Mouse (Mus musculus): ENCODE data around the gene Rfx7. TPM values are rescaled to one million over a fixed set of nuclear protein-coding genes. Genes with fewer than 3 reads are reported as not detected.

Rfx7 gene
- total and polyA plus RNA-seq, 2 experiments from 2014 or later = 12.2 to 48.2 TPM

DNA sequence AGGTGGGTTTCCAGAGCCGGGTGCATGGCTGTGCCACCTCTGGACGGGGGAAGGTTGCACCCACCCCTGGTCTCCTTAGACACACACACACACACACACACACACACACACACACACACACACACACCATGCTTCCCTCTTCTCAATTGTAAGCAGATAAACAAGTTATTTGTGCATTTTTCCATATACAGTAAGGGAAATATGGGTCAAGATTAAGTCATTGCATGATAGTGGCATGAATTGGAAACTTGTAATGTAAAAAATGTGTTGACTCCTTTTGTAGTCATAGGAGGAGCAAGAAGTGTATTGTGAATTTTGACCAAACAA, 1.0 kb downstream of the Rfx7 start:
- no peak for TF ChIP-seq CTCF (IDR thresholded peaks at IDR 0.05)
- Histone ChIP-seq H3K9me3 (ENCODE audit: low read length) (no peaks in the 10 kb centered on the region), H3K27ac (ENCODE audit: low read depth, low read length) (peak overlapping the region; percentile 100), H3K9ac (replicated peaks; ENCODE audit: low read length, poor library complexity, severe bottlenecking) (peak overlapping the region; percentile 91), H3K36me3 (ENCODE audit: insufficient read depth, low read length) (no peaks in the 10 kb centered on the region), H3K4me1 (ENCODE audit: insufficient read depth, low read length) (peaks cover 5% of the 10 kb centered on the region), H3K4me2 (ENCODE audit: low read depth, low read length, poor library complexity, severe bottlenecking) (peak overlapping the region; percentile 63), H3K27me3 (ENCODE audit: insufficient read depth, low read length) (no peaks in the 10 kb centered on the region), H3K4me3 (ENCODE audit: low read depth, low read length) (peak overlapping the region; percentile 90)
- ATAC-seq (ENCODE audit: low FRiP score) = no peak
- WGBS = 0% methylated on average over 2 of the region's 2 CpGs
- peak; percentile 54 for DNase-seq (ENCODE audit: low spot score)

GRCm38 (mm10) chr9:72534985-72535384, 2.9 kb downstream of the Rfx7 start:
- TF ChIP-seq CTCF (IDR thresholded peaks at IDR 0.05) = no peak
- Histone ChIP-seq H3K9ac (replicated peaks; ENCODE audit: low read length, poor library complexity, severe bottlenecking) (no peak overlapping the region), H3K4me1 (ENCODE audit: insufficient read depth, low read length) (peaks cover 5% of the 10 kb centered on the region), H3K27ac (ENCODE audit: low read depth, low read length) (no peak overlapping the region), H3K4me3 (ENCODE audit: low read depth, low read length) (peak overlapping the region; percentile 34), H3K27me3 (ENCODE audit: insufficient read depth, low read length) (no peaks in the 10 kb centered on the region), H3K36me3 (ENCODE audit: insufficient read depth, low read length) (no peaks in the 10 kb centered on the region), H3K4me2 (ENCODE audit: low read depth, low read length, poor library complexity, severe bottlenecking) (peak overlapping the region; percentile 61), H3K9me3 (ENCODE audit: low read length) (no peaks in the 10 kb centered on the region)
- ATAC-seq (ENCODE audit: low FRiP score) = no peak
- DNase-seq (ENCODE audit: low spot score) = no peak
- WGBS = 76% methylated on average over 2 of the region's 2 CpGs

GRCm38 (mm10) chr9:72535394-72535793, 3.4 kb downstream of the Rfx7 start:
- Histone ChIP-seq H3K9me3 (ENCODE audit: low read length) (no peaks in the 10 kb centered on the region), H3K27me3 (ENCODE audit: insufficient read depth, low read length) (no peaks in the 10 kb centered on the region), H3K4me1 (ENCODE audit: insufficient read depth, low read length) (peaks cover 5% of the 10 kb centered on the region), H3K27ac (ENCODE audit: low read depth, low read length) (no peak overlapping the region), H3K4me3 (ENCODE audit: low read depth, low read length) (no peak overlapping the region), H3K9ac (replicated peaks; ENCODE audit: low read length, poor library complexity, severe bottlenecking) (no peak overlapping the region), H3K36me3 (ENCODE audit: insufficient read depth, low read length) (no peaks in the 10 kb centered on the region), H3K4me2 (ENCODE audit: low read depth, low read length, poor library complexity, severe bottlenecking) (peak overlapping the region; percentile 21; the same call in 1 of the 2 replicates)
- DNase-seq (ENCODE audit: low spot score) = no peak
- WGBS = 68% methylated on average over 3 of the region's 3 CpGs
- TF ChIP-seq CTCF (IDR thresholded peaks at IDR 0.05) = no peak
- no peak for ATAC-seq (ENCODE audit: low FRiP score)

DNA sequence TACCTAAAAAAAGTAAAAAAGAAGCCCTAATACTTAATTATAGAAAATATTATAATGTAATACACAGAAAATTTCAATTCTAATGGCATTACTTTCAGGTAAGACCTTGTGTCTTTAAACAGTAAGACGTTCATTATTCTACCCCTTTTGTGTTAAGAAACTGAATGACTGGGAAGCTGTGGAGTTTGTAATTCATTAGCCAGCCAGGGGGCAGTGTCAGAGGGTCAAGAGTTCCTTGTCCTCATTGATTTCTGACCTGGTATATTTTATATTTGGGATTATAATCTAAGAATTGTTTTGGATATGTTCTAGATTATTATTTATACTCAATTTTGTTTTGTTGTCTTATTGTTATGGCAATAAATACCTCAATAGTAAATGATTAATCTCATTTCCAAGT, 5.0 kb downstream of the Rfx7 start:
- H3K27me3 ChIP-seq (ENCODE audit: insufficient read depth, low read length) = no peaks in the 10 kb centered on the region
- ATAC-seq (ENCODE audit: low FRiP score) (no peak), DNase-seq (ENCODE audit: low spot score) (no peak)
- H3K36me3 ChIP-seq (ENCODE audit: insufficient read depth, low read length) = no peaks in the 10 kb centered on the region
- 51% methylated on average over 1 of the region's 1 CpGs for WGBS
- no peak overlapping the region for H3K9ac ChIP-seq (replicated peaks; ENCODE audit: low read length, poor library complexity, severe bottlenecking)
- H3K4me2 ChIP-seq (ENCODE audit: low read depth, low read length, poor library complexity, severe bottlenecking) = no peak overlapping the region
- peak; percentile 28 for TF ChIP-seq CTCF (IDR thresholded peaks at IDR 0.05)
- no peaks in the 10 kb centered on the region for H3K4me1 ChIP-seq (ENCODE audit: insufficient read depth, low read length)
- H3K9me3 ChIP-seq (ENCODE audit: low read length) = no peaks in the 10 kb centered on the region
- H3K27ac ChIP-seq (ENCODE audit: low read depth, low read length) = no peak overlapping the region
- no peak overlapping the region for H3K4me3 ChIP-seq (ENCODE audit: low read depth, low read length)

DNA sequence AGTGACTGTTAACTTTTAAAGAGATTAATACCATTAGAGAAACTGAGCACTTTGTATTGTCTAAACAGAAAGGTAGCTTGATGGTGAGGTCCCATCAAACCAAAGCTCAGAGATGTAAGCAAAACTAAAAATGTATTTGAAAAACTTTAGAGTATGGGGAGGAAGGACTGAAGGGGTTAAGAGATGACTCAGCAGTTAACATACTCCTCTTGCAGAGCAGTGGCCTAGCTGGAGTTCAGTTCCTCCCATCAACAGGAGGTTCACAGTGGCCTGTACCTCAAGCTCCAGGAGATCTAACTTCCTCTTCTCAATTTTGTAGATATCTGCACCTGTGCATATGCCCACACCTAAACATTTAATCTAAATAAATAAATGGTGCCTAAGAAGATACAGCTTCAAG, 11.6 kb downstream of the Rfx7 start:
- H3K9ac ChIP-seq (replicated peaks; ENCODE audit: low read length, poor library complexity, severe bottlenecking) = no peak overlapping the region
- no peak for ATAC-seq (ENCODE audit: low FRiP score)
- no peak overlapping the region for H3K4me3 ChIP-seq (ENCODE audit: low read depth, low read length)
- H3K27me3 ChIP-seq (ENCODE audit: insufficient read depth, low read length) = no peaks in the 10 kb centered on the region
- H3K4me2 ChIP-seq (ENCODE audit: low read depth, low read length, poor library complexity, severe bottlenecking) = no peak overlapping the region
- DNase-seq (ENCODE audit: low spot score) = no peak
- no peaks in the 10 kb centered on the region for H3K9me3 ChIP-seq (ENCODE audit: low read length)
- H3K27ac ChIP-seq (ENCODE audit: low read depth, low read length) = no peak overlapping the region
- no peak for TF ChIP-seq CTCF (IDR thresholded peaks at IDR 0.05)
- no peaks in the 10 kb centered on the region for H3K36me3 ChIP-seq (ENCODE audit: insufficient read depth, low read length)
- H3K4me1 ChIP-seq (ENCODE audit: insufficient read depth, low read length) = no peaks in the 10 kb centered on the region

DNA sequence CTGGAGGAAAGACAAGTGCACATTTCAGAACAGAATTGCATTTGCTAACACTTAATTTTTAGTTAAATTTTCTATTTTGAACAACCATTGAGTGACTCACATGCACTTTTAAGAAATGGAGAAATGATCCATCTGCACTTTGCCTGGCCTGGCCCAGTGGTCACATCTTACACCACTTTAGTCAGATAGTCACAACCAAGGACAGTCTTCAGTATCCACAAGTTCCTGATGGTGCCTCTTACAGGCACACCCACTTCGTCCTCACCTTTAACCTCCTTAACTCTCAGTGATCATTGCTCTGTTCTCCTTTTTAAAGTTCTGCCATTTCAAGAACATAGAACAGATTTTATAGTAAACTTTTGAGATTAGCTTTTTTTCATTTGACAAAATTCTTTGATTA, 26.7 kb downstream of the Rfx7 start:
- Histone ChIP-seq H3K9me3 (ENCODE audit: low read length) (no peaks in the 10 kb centered on the region), H3K4me3 (ENCODE audit: low read depth, low read length) (no peak overlapping the region), H3K4me1 (ENCODE audit: insufficient read depth, low read length) (no peaks in the 10 kb centered on the region), H3K36me3 (ENCODE audit: insufficient read depth, low read length) (no peaks in the 10 kb centered on the region), H3K4me2 (ENCODE audit: low read depth, low read length, poor library complexity, severe bottlenecking) (no peak overlapping the region), H3K27ac (ENCODE audit: low read depth, low read length) (no peak overlapping the region), H3K27me3 (ENCODE audit: insufficient read depth, low read length) (no peaks in the 10 kb centered on the region), H3K9ac (replicated peaks; ENCODE audit: low read length, poor library complexity, severe bottlenecking) (no peak overlapping the region)
- no peak for TF ChIP-seq CTCF (IDR thresholded peaks at IDR 0.05)
- 82% methylated on average over 1 of the region's 1 CpGs for WGBS
- no peak for DNase-seq (ENCODE audit: low spot score)
- no peak for ATAC-seq (ENCODE audit: low FRiP score)

DNA sequence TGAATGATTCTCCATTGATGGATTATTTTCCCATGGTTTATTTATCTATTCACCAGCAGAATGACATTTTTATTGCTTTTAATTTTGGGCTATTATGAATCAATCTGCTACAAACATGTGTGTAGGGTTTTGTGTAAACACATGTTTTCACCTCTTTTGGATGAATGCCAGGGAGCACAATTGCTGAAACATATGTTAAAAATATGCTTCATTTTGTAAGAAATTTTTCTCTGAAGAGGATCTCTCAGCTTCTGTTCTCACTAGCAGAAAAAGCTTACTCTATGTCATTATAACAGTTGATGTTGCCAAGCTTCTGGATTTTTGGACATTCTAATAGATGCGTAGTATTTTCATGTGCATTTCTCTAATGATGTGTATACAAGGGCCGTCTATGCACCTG, 28.3 kb downstream of the Rfx7 start:
- Histone ChIP-seq H3K4me1 (ENCODE audit: insufficient read depth, low read length) (no peaks in the 10 kb centered on the region), H3K9ac (replicated peaks; ENCODE audit: low read length, poor library complexity, severe bottlenecking) (no peak overlapping the region), H3K4me3 (ENCODE audit: low read depth, low read length) (no peak overlapping the region), H3K27ac (ENCODE audit: low read depth, low read length) (no peak overlapping the region), H3K36me3 (ENCODE audit: insufficient read depth, low read length) (no peaks in the 10 kb centered on the region), H3K9me3 (ENCODE audit: low read length) (no peaks in the 10 kb centered on the region), H3K4me2 (ENCODE audit: low read depth, low read length, poor library complexity, severe bottlenecking) (no peak overlapping the region), H3K27me3 (ENCODE audit: insufficient read depth, low read length) (no peaks in the 10 kb centered on the region)
- WGBS = 86% methylated on average over 2 of the region's 2 CpGs
- DNase-seq (ENCODE audit: low spot score) (no peak), ATAC-seq (ENCODE audit: low FRiP score) (no peak)
- TF ChIP-seq CTCF (IDR thresholded peaks at IDR 0.05) = no peak

Data from midbrain, postnatal 0 days (tissue).